Mouse (Mus musculus) C2C12 (cell line): ENCODE results near the gene Mctp1. TPM values are rescaled to one million over a fixed set of nuclear protein-coding genes. Genes with fewer than 3 reads are reported as not detected.
A peak's percentile ranks its signal among the peaks of the same experiment; 100 is the strongest.
"Not testable (repeated sequence)": the region's sequence is repeated elsewhere in the genome, so short reads cannot be mapped to it uniquely, and the experiment has no call there.

Experiments
- H3K27me3 ChIP-seq: one replicate; pipeline ENCODE4 v1.6.1; 2011; ENCODE audit not compliant: control insufficient read depth, insufficient read depth, insufficient read length
- H3K36me3 ChIP-seq: one replicate; pipeline ENCODE4 v1.6.1; 2011; ENCODE audit not compliant: control insufficient read depth, insufficient read depth
- H3K4me3 ChIP-seq: one replicate; pipeline ENCODE4 v1.5.1; 2011; ENCODE audit warnings: mild to moderate bottlenecking, control low read depth; ENCODE audit not compliant: poor library complexity, insufficient read depth, severe bottlenecking
- H3K79me2 ChIP-seq: one replicate; pipeline ENCODE4 v1.6.1; 2011; ENCODE audit not compliant: control insufficient read depth, insufficient read depth
- H3K79me3 ChIP-seq: one replicate; pipeline ENCODE4 v1.6.1; 2011; ENCODE audit warnings: low read depth, control low read depth
- H3ac ChIP-seq: one replicate; pipeline ENCODE3; 2011; ENCODE audit warnings: low read depth; ENCODE audit not compliant: control insufficient read depth, insufficient read length
- CEBPB ChIP-seq: IDR thresholded peaks from one replicate; pipeline ENCODE4 v1.6.1; 2011; ENCODE audit warnings: low read depth, mild to moderate bottlenecking, control low read depth, moderate library complexity
- CTCF ChIP-seq: IDR thresholded peaks from one replicate; pipeline ENCODE4 v1.5.1; 2011; ENCODE audit not compliant: control insufficient read depth, insufficient read depth, insufficient read length
- FOSL1 ChIP-seq: IDR thresholded peaks from one replicate; pipeline ENCODE4 v1.8.0; 2011; ENCODE audit warnings: mild to moderate bottlenecking, low read length; ENCODE audit not compliant: poor library complexity, insufficient read depth, severe bottlenecking
- MAX ChIP-seq: IDR thresholded peaks from one replicate; pipeline ENCODE4 v1.6.1; 2011; ENCODE audit warnings: mild to moderate bottlenecking, control low read depth
- MYOD1 ChIP-seq: IDR thresholded peaks from one replicate; pipeline ENCODE4 v1.6.1; 2011; ENCODE audit warnings: low read depth; ENCODE audit not compliant: control insufficient read depth, insufficient read length
- MYOG ChIP-seq: IDR thresholded peaks from one replicate; pipeline ENCODE4 v1.6.1; 2011; ENCODE audit not compliant: control insufficient read depth, insufficient read length; ENCODE audit errors: extremely low read depth
- USF1 ChIP-seq: IDR thresholded peaks from one replicate; pipeline ENCODE4 v1.6.1; 2011; ENCODE audit warnings: low read depth, mild to moderate bottlenecking, control low read depth, moderate library complexity
- polyA plus RNA-seq: library from polyadenylated mRNA; unstranded; fragments of >200 nt; fragmentation: generic; extraction: Trizol; gene quantifications from one replicate; pipeline ENCODE4 v1.2.1, GENCODE M21; 2012; ENCODE audit warnings: missing spikeins

Mctp1 gene
- polyA plus RNA-seq, 1 experiment, result 0.36 TPM

GRCm38 (mm10) chr13:76564061-76564460, 179.7 kb downstream of the Mctp1 start:
- no peak for TF ChIP-seq MYOD1
- H3ac ChIP-seq, result no peak overlapping the region

DNA sequence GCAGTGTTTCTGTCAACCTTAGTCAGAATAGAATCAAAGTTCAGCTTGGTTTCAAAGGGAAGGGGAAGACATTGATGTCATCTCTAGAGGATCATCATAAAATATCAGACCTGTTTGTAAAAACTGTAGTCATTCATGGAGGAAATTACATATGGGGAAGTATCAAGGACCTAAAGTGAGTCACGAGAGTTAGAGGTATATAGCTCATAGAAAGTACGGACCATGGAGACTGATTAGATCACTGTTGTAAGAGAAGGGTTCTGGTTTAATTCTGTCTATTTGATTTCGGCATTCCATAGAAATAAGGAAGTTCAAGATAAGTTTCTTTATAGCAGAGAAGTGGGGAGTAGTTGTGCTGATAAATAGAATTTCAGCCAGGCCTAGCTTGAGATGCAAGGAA, 181.7 kb downstream of the Mctp1 start:
- no peak for TF ChIP-seq CEBPB
- Histone ChIP-seq H3K27me3 (no peaks in the 10 kb centered on the region), H3K36me3 (no peaks in the 10 kb centered on the region), H3K4me3 (no peak overlapping the region), H3K79me3 (no peaks in the 10 kb centered on the region), H3K79me2 (no peaks in the 10 kb centered on the region), H3ac (no peak overlapping the region)

More at GRCm38 (mm10) chr13:76564061-76564460, 179.7 kb downstream of the Mctp1 start:
- Histone ChIP-seq H3K4me3 (no peak overlapping the region), H3K79me2 (no peaks in the 10 kb centered on the region), H3K79me3 (no peaks in the 10 kb centered on the region), H3K27me3 (no peaks in the 10 kb centered on the region), H3K36me3 (no peaks in the 10 kb centered on the region)

- no peak overlapping the region for H3K4me3 ChIP-seq
- no peaks in the 10 kb centered on the region for H3K27me3 ChIP-seq
- no peaks in the 10 kb centered on the region for H3K79me3 ChIP-seq
- no peaks in the 10 kb centered on the region for H3K79me2 ChIP-seq
- H3K36me3 ChIP-seq, result no peaks in the 10 kb centered on the region
- H3ac ChIP-seq, result no peak overlapping the region
- no peak for TF ChIP-seq FOSL1
- TF ChIP-seq MYOD1, result no peak
- no peak for TF ChIP-seq MAX
- TF ChIP-seq MYOG, result no peak
- TF ChIP-seq CTCF, result no peak
- TF ChIP-seq CEBPB, result no peak
- no peak for TF ChIP-seq USF1
Observed at GRCm38 (mm10) chr13:76567448-76567847, 183.1 kb downstream of the Mctp1 start.

GRCm38 (mm10) chr13:76568569-76569211, 184.4 kb downstream of the Mctp1 start:
- Histone ChIP-seq H3K79me3 (no peaks in the 10 kb centered on the region), H3K4me3 (no peak overlapping the region), H3K27me3 (no peaks in the 10 kb centered on the region), H3ac (no peak overlapping the region), H3K79me2 (no peaks in the 10 kb centered on the region), H3K36me3 (no peaks in the 10 kb centered on the region)
- TF ChIP-seq MAX (no peak), MYOD1 (no peak), CTCF (no peak), CEBPB (no peak), MYOG (no peak), FOSL1 (no peak), USF1 (no peak)

GRCm38 (mm10) chr13:76579414-76579813, 195.1 kb downstream of the Mctp1 start:
- no peaks in the 10 kb centered on the region for H3K36me3 ChIP-seq
- H3K4me3 ChIP-seq, result no peak overlapping the region
- no peaks in the 10 kb centered on the region for H3K27me3 ChIP-seq
- no peaks in the 10 kb centered on the region for H3K79me2 ChIP-seq
- no peak overlapping the region for H3ac ChIP-seq
- TF ChIP-seq CTCF (no peak), MAX (no peak), USF1 (no peak), MYOG (no peak), CEBPB (peak; percentile 72), MYOD1 (no peak)
- no peaks in the 10 kb centered on the region for H3K79me3 ChIP-seq

GRCm38 (mm10) chr13:76585447-76585846, 201.1 kb downstream of the Mctp1 start:
- no peak overlapping the region for H3ac ChIP-seq
- H3K79me2 ChIP-seq, result no peaks in the 10 kb centered on the region
- no peaks in the 10 kb centered on the region for H3K36me3 ChIP-seq
- no peak for TF ChIP-seq MYOG
- TF ChIP-seq MAX, result no peak
- TF ChIP-seq FOSL1, result no peak
- no peak for TF ChIP-seq CTCF
- no peak for TF ChIP-seq USF1
- H3K4me3 ChIP-seq, result no peak overlapping the region
- no peaks in the 10 kb centered on the region for H3K27me3 ChIP-seq
- no peaks in the 10 kb centered on the region for H3K79me3 ChIP-seq

DNA sequence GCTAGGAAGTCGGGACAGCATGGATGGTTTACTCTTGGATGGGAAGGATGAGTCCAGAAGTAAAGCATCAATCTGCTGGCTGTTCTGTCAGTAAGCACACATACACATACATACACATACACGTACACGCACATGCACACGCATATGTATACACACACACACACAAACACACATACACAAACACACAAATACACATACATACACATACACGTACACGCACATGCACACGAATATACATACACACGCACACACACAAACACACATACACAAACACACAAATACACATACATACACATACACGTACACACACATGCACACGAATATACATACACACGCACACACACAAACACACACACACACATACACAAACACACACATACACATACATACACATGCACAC, 206.4 kb downstream of the Mctp1 start:
- H3ac ChIP-seq, H3K4me3 ChIP-seq, H3K36me3 ChIP-seq, H3K27me3 ChIP-seq, H3K79me2 ChIP-seq, H3K79me3 ChIP-seq: not testable (repeated sequence)
